Mouse (Mus musculus) layer of hippocampus, adult 18-20 months (tissue): ENCODE data around the gene Sec14l4. TPM values are rescaled to one million over a fixed set of nuclear protein-coding genes. Genes with fewer than 3 reads are reported as not detected.

Experiments used
- DNase-seq, 2 experiments: peaks; one replicate each; pipeline ENCODE4 v3.0.0; 2022; ENCODE audit warnings: low spot score in 2 of 2
- total RNA-seq, 2 experiments: library from RNA; stranded (reverse); gene quantifications; 2 replicates each; pipeline ENCODE4 v1.2.3; 2021

Sec14l4 gene
- total RNA-seq, 2 experiments from 2014 or later: 0.27 to 0.41 TPM

DNA sequence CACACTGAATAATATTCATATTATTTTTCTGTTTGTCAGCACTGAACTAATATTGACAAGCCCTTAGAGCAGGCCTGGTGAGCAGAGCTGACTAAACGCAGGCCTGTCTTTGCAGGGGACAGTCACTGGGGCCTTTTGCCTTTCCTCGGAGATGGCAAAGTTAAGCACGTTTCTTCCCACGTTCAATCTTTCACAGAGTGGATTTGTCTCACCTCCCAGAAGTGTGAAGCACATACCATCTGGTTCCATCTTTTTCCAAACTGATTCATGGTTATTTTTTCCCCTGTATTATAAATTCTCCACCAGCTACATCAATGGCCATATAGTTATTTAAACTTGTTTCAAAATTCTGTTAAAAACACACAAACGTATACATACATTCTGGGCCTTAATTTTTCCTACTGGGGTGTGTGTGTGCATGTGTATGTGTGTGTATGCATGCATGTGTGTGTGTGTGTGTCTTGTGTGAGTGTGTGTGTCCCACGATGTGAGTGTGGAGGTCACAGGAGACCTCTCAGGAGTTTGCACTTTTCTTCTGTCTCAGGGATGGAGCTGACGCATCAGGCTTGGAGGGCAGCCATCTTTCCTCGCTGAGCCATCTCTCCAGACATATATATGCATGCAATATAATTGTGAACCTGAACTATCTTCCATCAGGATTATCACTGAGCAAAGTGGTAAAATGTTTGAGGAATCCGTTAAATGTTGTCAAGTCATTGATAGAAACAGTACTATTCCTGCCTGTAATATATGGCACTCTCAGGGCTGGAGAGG is 3.5 kb upstream of the Sec14l4 start:
- DNase-seq: peak in 1 of 2 experiments; percentile 40

DNA sequence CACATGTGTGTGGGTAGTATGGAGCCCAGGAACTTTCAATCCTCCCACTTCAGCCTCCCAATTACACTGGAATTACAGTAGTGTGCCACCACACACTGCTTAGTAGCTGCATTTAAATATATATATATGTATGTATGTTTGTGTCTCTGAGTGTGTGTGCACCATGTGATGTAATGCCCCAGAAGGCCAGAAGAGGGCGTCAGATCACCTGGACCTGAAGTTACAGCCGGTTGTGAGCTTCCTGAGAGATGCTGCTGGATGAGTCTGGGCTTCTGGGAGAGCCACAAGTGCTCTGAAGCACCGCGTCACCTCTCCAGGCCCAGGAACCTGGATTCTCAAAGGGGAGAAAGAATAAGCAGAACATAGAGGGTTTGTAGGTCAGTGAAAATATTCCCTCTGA is 1.9 kb upstream of the Sec14l4 start:
- DNase-seq: no peak

DNA sequence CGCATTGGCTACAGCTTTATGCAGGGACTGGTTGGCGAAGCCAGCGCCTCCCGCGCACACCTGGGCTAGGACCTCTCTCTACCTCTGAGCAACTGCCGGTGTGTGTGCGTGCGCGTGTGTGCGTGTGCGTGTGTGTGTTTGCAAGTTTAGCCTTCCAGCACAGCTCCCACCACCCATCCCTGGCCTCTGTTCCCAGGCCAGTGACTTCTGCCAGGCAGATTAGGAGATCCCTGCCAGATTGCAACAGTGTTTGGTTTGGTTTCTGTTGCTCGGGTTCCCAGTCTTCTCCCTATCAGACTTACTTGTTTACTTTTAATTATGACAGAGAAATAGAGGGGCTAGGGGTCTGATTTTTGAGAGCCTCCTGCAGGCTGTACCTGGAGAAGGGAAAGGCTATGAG is 699 bp downstream of the Sec14l4 start:
- no peak for DNase-seq

DNA sequence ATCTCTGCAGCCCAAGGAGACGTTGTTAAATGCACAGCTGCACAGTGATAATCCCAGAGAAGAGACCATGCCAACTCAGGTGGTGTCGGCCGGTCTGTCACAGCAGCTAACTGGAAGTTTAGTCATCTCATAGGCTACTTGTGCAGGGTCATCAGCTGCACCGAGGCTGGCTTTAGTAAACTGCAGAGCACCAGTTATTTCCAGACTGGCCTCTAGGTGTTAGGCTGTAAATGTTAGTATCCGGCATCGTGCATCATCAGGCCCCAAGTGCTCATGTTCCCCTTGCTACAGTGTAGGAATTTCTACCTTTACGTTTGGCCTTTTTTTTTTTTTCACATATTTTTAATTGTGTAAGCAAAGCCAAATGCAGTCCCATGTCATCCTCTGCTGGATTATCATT is 2.2 kb downstream of the Sec14l4 start:
- DNase-seq: no peak

DNA sequence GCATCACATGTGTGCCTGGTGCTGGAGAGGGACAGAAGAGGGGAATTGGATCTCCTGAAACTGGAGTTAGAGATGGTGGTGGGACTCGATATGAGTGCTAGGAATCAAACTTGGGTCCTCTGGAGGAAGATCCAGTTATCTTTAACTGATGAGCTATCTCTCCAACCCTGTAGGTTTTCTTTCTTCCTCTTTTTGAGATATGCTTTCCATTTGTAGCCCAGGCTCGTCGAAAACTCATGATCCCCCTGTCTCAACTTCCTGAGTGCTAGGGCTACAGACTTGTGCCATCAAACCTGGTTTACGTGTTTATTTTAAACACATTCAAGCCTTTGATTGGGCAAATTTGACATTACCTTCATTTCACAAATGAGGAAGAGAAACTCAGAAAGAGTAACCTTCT is 2.9 kb downstream of the Sec14l4 start:
- DNase-seq: no peak

DNA sequence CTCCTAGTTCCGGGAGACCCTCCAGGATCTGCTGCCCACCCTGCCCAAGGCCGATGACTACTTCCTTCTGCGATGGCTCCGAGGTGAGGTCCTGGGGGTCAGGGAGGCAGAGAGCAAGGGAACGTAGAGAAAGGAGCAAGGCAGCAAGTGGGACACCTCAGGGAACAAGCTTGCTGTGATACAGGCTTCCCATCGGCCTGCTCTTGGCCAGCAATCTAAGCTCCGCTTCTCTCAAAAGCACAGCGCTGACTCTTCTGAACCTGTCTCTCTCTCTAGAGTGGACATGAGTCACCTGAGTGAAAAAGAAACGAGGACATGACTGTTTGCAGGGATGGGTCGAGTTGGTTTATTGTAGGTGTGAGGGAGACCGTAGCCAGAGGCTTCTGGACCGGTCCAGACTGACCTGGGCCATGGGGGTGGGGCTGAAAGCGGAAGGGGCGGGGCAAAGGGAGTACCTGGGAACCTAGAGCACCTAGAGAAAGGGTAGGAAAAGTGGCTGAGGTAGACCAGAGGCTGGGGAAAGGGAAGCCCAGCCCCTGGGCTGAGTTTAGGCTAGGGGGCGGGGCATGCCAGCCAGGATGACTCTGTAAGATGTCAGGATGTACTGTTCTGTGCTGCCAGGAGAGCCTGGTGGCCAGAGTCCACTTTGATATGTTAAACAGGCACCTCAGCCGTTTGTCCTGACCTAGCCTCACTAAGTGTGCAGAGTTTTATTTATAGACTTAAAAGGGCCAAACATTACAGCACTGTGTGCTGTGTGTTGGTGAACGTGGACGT is 4.0 kb downstream of the Sec14l4 start:
- no peak for DNase-seq

DNA sequence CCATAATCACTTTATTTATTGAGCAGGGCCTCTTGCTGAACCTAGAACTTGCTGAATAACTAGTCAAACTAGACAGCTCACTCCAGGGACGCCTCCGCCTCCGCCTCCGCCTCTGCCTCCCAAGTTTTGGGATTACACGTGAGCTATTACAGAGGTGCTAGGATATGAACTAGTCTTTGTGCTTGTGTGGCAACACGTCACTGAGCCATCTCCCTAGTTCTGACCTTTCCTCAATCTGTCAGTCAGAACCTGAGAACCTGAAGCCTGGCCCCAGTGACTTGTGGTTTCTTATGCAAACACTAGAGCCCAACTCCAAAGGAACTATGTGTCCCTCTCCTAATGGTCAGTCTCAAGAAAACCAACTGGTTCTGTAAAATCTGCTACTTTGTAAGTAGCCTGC is 4.7 kb downstream of the Sec14l4 start:
- no peak for DNase-seq

DNA sequence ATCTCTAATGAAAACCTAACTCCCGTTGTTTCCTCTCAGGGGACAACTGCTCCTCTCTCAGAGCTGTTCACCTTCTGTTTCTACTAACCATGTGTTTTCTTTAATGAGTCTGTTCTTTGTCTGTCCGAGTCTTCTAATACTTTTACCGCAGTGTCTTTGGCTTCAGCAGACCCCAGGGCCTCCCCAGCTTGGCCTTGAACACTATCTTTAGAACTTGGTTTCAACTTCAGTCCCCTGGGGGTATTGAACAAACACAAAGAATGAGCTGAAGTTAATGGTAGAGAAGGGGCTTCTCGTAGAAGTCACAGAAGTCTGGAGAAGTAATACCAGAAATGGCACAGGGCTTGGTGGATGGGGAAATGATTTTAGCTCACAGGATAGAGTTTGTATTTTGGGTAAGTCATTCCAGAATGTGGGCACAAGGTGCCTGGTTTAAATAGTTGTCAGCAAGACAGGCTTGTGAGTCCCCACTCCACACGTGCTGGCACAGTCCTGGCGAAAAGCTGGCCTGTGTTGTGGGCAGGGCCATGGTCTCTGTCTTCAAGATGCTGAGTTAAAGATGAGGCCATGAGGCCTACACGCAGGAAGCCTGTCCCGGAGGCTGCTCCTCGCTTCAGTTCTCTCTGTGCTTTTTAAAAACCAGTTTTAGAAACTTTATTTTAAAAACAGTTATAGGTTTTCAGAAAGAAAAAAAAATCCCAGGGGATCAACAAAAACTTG is 5.3 kb downstream of the Sec14l4 start:
- no peak for DNase-seq

DNA sequence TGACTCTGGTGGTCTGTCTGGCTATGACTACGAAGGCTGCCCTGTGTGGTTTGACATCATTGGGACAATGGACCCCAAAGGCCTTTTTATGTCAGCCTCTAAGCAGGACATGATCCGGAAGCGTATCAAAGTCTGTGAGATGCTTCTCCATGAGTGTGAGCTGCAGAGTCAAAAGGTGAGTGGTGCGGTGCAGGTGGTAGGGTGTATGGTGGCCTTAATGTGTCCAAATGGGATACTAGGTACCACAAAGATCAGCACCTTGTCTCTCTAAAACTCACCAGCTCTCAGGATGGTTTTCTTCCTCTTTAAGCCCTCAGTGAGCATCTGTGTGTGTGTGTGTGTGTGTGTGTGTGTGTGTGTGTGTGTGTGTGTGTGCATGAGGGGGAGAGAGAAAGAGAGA is 8.7 kb downstream of the Sec14l4 start:
- DNase-seq: no peak

DNA sequence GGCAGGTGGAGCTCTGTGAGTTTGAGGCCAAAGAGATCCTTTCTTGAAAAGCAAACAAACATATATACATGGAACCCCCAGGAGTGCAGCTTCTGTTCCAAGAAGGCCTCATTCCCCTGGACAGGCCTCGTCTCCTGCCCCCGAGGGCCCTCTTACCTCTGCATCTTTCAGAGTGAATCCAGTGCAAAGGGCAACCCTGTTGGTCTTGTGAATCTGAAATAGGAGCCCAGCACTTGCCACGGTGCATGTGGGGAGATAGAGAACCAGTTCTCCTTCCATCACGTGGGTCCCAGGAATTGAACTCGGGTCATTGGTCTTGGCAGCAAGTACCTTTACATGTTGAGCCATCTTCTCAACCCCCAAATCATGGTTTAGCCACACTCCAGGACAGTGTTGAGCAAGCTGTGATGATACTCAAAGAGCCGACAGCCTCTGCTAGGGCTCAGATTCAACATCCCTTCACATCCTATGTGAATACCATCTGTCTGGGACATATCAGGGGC is 9.9 kb downstream of the Sec14l4 start:
- DNase-seq: no peak

DNA sequence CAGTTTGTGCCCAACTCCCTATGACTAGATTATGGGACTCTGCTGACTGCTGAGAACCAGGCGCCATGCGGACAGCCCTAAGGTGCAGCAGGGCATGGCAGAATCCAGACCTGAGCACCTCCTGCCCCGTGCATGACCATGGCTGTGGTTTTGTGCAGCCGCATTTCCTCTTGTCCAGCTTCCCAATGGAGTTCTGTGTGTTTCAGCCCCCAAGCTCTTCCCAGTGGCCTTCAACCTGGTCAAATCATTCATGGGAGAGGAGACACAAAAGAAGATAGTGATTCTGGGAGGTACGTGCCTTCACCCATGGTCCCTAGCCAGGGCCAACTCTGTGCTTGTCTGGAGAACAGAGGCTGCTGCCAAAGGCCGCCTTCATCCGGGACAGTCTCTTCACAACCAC is 11.8 kb downstream of the Sec14l4 start:
- no peak for DNase-seq

DNA sequence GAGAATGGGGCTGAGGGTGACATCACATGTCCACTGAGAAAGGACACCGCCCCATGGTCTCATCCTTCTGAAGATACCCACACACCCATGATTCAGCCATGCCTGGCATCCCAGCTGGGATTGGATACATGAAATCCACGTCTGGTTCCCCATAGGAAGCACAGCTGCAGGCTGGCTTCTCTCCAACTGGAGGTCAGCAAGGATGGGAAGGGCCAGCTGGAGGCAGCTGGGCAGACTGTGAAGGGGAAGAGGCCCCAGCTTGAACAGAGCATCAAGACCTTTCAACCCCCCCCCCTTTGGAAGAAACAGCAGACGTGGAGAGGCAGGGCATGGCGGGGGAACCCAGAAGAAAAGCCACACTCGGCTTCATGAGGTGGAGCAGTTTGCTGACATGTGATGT is 15.3 kb downstream of the Sec14l4 start:
- no peak for DNase-seq

DNA sequence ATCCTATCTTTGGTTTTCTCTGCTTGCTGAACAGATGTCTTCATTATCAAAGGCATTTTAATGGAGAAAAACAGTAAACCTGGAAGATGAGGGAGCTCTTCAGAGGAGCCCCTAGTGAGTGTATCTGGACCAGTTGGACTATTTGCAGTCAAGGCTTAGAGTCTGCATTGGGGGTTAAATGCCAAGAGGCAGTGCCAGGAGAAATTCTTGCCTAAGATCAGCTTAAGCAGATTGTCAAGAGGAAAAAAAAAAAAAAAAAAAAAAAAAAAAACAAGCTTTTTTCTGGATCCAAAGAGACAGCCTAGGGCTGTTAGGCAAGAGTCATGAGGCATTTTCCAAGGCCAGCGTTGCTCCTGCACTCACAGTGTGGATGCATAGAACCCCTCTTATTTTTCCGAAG is 16.5 kb downstream of the Sec14l4 start:
- DNase-seq: no peak

DNA sequence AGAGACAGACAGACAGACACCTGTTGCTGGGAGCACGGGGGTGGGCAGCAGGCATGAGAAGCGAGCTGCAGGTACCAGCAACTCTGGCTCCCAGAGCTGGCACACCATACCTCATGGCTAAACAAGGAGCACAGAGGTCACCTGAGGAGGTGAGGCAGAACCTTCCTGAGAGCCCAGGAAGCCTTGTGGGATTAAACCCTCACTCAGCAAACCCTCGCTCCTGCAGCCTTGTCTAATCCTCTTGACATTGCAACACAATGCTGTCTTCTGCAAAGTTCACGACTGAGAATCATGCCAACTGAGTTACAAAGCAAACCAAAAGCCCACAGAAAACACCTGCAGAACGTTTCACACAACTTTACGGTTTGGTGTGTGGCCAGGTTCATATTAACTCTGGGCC is 17.2 kb downstream of the Sec14l4 start:
- DNase-seq: no peak

DNA sequence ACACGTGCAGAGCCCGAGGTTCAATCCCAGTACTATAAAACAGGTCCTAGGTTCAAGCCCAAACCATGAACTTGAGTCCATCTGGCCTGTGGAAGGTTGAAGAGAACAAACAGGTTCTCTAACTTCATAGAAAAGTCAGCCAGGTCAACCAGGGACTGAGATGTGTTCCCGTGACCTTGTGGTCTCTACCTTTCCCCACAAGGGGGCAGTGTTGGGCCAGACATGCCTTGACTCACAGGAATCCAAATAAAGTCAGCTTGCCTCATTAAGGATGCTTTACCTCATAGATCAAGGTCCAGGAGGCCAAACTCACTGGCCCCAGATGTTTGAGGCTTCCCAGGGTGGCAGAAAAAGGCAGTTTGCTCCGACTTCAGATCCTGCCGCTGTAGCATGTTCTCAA is 22.3 kb downstream of the Sec14l4 start:
- DNase-seq: peak; percentile 35 to 82

DNA sequence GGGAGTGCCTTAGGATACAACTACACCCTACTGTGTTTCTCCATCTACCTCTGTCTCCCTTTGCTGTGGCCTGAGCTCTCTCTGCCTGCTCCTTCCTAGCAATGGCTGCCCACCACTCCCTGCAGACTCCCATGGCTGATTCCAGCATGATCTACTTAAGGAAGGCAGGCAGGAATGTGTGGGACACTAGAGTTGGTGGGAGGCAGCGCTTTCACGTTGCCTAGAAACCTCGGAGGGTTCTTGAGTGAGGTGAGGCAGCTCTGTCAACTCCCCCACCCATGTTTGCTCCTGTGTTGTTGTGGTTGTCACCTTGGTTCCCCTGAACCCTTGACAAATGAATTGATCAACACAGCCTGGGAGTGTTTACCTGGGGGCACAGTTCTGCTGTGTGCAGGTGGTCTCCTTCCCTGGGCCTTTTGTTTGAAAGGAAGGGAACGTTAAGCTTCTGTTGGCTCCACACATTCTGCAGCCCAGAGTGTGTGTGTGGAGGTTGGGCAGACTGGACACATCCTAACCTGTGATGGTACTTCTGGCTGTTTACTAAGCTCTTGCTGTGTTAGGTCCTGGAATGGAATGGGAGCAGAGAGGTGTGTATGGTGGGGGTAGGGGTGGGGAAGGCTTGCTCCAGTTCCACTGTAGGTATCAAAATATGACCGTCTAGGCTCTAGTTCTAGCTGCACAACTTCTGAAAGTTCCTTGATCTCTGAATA is 29.8 kb downstream of the Sec14l4 start:
- no peak for DNase-seq

DNA sequence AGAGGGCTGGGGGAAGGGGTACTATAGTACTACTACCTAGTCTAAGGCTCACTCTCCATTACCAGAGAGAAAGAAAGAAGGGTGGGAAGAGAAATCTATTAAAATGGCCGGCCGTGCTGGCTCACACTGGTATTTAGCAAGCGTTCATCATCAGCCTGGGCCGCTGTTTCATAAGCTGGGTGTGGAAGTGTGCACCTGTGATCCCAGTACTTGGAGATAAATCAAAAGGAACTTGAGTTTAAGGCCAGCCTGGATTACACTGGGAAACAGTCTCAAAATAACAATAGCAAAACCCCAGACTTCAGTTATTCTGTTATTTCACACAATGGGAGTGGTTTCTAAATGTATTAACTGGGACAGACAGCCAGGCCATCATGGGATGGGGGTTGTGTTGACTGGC is 31.3 kb downstream of the Sec14l4 start:
- DNase-seq: no peak

DNA sequence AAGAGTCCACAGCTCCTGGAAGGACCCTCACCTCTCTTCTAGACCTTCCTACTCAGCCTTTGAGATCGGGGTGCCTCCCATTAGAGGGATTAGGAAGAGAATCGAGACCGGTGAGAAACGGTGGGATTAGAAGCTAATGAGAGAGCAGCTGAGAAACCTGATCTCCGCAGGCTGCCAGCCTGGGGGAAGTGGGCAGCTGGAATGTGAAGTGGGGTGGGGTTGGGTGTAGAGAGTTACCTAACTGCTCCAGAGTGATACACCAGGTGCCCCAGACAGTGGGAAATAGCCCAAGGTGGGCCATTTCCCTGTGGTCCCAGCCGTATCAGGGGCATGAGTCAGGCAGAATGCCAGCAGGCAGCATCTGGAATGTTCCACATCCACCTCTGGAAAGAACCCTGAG is 31.7 kb downstream of the Sec14l4 start:
- DNase-seq: no peak

DNA sequence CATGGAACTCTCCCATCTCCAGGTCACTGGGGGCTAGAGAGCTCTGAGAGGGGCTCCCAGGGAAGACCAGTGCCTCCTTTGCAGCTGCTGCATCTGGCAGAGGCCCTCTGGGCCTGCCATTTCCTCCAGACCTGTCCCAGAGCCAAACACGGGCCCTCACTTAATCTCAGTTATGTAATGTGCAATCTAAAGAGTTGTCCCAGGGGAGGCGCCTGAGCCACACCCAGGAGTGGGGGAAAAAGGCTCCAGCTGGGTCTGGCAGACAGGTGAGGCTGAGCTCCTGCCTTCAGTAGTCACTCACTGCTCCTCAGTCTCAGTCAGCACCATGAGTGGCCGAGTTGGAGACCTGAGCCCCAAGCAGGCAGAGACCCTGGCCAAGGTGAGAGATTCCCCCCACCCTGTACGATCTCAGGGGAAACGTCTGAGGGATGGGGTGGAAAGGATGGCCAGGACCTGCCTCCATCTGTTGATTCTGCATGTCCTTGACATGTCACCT is 33.4 kb downstream of the Sec14l4 start, which contains the start of gene Sec14l3:
TSS of gene Sec14l3 (plus strand) at position 215 of the 496 bp plus-strand sequence.
- DNase-seq: no peak

DNA sequence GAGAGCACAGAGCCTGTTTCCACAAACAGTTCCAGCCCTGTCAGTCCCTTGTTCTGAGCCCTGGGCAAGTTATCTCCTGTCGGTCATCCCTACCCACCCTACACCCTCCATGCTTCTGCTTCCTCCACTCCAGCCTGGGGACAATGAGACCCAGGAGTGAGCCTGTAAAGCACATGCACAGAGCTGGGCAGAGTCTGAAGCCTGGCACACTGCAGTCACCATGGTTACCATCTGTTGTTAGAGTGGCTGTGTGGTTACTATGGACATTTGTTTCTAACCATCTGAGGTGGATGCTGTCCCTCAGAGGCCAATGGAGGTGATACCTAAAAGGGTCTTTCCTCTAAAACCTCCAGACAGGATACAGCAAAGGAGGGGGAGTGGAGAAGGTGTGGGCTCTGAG is 38.4 kb downstream of the Sec14l4 start:
- peak; percentile 30 to 59 for DNase-seq

DNA sequence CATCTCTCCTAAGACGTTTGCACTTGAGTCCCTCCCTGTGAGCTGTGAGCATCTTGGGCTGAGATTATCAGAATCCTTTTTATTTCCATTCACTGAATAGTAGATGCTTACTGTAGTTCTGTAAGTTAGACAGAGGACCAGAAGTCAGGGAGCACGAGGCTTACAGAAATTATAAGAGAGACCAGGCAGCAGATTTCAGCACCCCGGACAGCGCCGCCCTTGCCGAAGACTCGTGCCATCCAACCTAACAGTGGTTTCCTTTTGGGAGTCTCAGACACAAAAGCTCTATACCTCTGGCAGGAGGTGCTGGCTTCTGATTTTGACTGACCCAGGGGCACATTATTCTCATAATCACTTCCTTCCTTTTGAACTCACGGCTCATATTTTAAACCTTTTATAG is 45.4 kb downstream of the Sec14l4 start:
- DNase-seq: no peak
